Mouse (Mus musculus): Measurements from ENCODE around the gene Rnase2b. TPM values are rescaled to one million over a fixed set of nuclear protein-coding genes. Genes with fewer than 3 reads are reported as not detected.
A peak's percentile ranks its signal among the peaks of the same experiment; 100 is the strongest.
"Not testable (repeated sequence)": the region's sequence is repeated elsewhere in the genome, so short reads cannot be mapped to it uniquely, and the experiment has no call there.

Gene Rnase2b
- not detected in 2 replicates for polyA plus RNA-seq (2014; fragmentation: Nextera tagmentation; extraction: Ambion mirVana)

DNA sequence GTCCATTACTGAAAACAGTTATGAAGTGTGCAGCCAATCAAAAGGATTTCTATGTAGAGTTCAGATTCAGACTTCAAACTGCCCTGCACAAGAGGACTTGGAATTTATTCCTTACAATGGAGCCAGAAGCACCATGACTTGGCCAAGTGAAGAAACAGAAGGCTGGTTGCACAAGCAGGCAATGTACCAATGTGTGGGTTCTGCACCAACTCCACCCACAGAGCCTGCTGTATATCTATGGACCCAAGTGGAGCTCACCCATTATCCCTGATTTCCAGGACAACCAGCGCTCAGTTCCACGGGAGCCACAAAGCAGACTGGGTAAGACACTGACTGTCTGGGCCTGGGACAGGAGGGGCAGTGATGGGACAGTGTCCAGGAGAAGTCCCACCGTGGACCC lies at the start of gene Rnase2b:
TSS of gene Rnase2b (plus strand) at position 285 of the 400 bp plus-strand sequence.
- DNase-seq (ENCODE audit: low spot score); H3K27me3 ChIP-seq (ENCODE audit: control insufficient read depth, insufficient read depth, low read length); ATAC-seq (replicated peaks; ENCODE audit: insufficient number of reproducible peaks, low FRiP score, low TSS enrichment, low read depth); H3K4me3 ChIP-seq (ENCODE audit: low read depth, low read length); H3K36me3 ChIP-seq (replicated peaks; ENCODE audit: control insufficient read depth, insufficient read depth, low read depth, low read length); H3K27ac ChIP-seq (replicated peaks; ENCODE audit: low read depth, low read length); H3K9ac ChIP-seq (replicated peaks; ENCODE audit: low read length); H3K4me1 ChIP-seq (ENCODE audit: control insufficient read depth, insufficient read depth, low read length); H3K9me3 ChIP-seq (replicated peaks; ENCODE audit: control insufficient read depth, low read length); H3K4me2 ChIP-seq (ENCODE audit: low read depth, low read length): not testable (repeated sequence)
- 96% methylated on average over 3 of the region's 3 CpGs for WGBS

DNA sequence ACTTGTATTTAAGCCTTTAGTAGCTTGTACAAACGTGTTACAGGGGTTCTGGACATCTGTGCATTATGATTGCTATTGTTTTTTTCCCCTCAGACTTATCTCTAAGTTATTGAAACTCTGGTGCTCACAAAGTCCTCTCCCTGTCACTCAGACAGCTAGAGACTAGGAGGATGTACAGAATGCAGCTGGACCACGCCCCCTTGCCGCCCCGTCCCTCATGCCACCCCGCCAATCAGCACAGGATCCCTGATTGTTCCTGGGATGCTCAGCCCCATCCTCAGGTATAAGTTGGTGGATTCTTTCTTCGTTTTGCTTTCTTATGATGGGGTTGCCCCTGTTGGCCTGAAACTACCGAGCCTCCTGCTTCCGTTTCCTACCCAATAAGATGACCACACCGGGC lies 48.6 kb upstream of the Rnase2b start:
- Histone ChIP-seq H3K9me3 (replicated peaks; ENCODE audit: control insufficient read depth, low read length) (no peaks in the 10 kb centered on the region), H3K9ac (replicated peaks; ENCODE audit: low read length) (no peak overlapping the region), H3K36me3 (replicated peaks; ENCODE audit: control insufficient read depth, insufficient read depth, low read depth, low read length) (no peaks in the 10 kb centered on the region), H3K4me2 (ENCODE audit: low read depth, low read length) (no peak overlapping the region), H3K4me3 (ENCODE audit: low read depth, low read length) (no peak overlapping the region), H3K4me1 (ENCODE audit: control insufficient read depth, insufficient read depth, low read length) (no peaks in the 10 kb centered on the region), H3K27ac (replicated peaks; ENCODE audit: low read depth, low read length) (no peak overlapping the region), H3K27me3 (ENCODE audit: control insufficient read depth, insufficient read depth, low read length) (no peaks in the 10 kb centered on the region)
- no peak for ATAC-seq (replicated peaks; ENCODE audit: insufficient number of reproducible peaks, low FRiP score, low TSS enrichment, low read depth)
- no peak for DNase-seq (ENCODE audit: low spot score)
- 26% methylated on average over 9 of the region's 9 CpGs for WGBS

DNA sequence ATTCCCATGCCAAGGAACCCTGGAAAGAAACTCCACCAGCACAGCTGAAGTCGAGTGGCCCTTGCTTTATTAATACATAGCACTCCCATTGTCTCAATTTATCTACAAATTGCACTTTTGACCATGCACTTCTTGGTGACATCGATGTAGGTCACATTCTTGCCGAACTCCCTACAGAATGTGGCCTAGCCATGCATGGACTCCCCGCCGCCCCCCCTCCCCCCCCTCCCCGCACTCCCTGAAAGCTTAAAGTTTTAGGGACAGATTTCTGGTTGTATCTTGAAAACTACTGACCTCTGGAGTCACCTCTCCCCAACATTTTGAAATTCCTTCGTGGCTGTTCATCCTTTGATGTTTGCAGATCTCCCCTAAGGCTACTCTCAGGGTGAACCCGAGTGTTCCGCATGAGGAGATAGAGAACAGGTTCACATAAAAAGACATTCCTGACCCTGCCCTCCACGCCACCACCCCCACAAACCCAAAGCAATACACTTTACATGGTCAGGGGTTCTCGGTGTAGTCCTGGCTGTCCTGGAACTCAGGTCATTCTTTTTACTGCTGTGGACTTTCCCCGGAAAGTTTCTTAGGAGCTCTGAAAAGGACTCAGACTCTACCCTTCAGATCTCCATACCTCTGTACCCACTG lies 48.0 kb upstream of the Rnase2b start, which contains the start of gene Eddm3b:
TSS of gene Eddm3b (plus strand) at position 511 of the 645 bp plus-strand sequence.
- Histone ChIP-seq H3K27me3 (ENCODE audit: control insufficient read depth, insufficient read depth, low read length) (no peaks in the 10 kb centered on the region), H3K36me3 (replicated peaks; ENCODE audit: control insufficient read depth, insufficient read depth, low read depth, low read length) (no peaks in the 10 kb centered on the region), H3K4me1 (ENCODE audit: control insufficient read depth, insufficient read depth, low read length) (no peaks in the 10 kb centered on the region), H3K9ac (replicated peaks; ENCODE audit: low read length) (no peak within 1 kb of the TSS), H3K4me3 (ENCODE audit: low read depth, low read length) (no peak within 1 kb of the TSS), H3K4me2 (ENCODE audit: low read depth, low read length) (no peak within 1 kb of the TSS), H3K9me3 (replicated peaks; ENCODE audit: control insufficient read depth, low read length) (no peaks in the 10 kb centered on the region), H3K27ac (replicated peaks; ENCODE audit: low read depth, low read length) (no peak within 1 kb of the TSS)
- WGBS: 26% methylated on average over 12 of the region's 12 CpGs
- DNase-seq (ENCODE audit: low spot score) (no peak), ATAC-seq (replicated peaks; ENCODE audit: insufficient number of reproducible peaks, low FRiP score, low TSS enrichment, low read depth) (no peak)

DNA sequence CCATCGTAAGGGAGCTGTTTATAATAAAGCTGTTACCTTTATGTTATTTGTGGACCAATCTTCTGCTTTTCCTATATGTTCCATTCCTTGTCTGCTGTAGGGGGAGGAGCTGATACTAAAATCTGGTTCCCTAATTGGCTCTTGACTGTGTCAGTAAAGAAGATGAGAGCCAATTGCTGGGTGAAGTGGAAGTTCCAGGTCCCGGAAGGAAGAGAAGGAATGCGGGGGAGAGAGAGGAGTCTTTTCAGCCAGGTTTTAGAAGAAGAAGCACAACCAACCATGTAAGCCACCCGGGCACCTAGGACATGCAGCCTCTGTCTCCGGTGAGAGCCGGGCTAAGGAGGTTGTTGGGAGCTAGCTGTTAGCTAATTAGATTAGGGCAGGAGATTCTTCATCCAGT lies 36.4 kb upstream of the Rnase2b start:
- 75% methylated on average over 6 of the region's 6 CpGs for WGBS
- Histone ChIP-seq H3K36me3 (replicated peaks; ENCODE audit: control insufficient read depth, insufficient read depth, low read depth, low read length) (no peaks in the 10 kb centered on the region), H3K9me3 (replicated peaks; ENCODE audit: control insufficient read depth, low read length) (no peaks in the 10 kb centered on the region), H3K27ac (replicated peaks; ENCODE audit: low read depth, low read length) (no peak overlapping the region), H3K4me3 (ENCODE audit: low read depth, low read length) (no peak overlapping the region), H3K4me1 (ENCODE audit: control insufficient read depth, insufficient read depth, low read length) (no peaks in the 10 kb centered on the region), H3K4me2 (ENCODE audit: low read depth, low read length) (no peak overlapping the region), H3K27me3 (ENCODE audit: control insufficient read depth, insufficient read depth, low read length) (no peaks in the 10 kb centered on the region), H3K9ac (replicated peaks; ENCODE audit: low read length) (no peak overlapping the region)
- ATAC-seq (replicated peaks; ENCODE audit: insufficient number of reproducible peaks, low FRiP score, low TSS enrichment, low read depth): no peak
- no peak for DNase-seq (ENCODE audit: low spot score)

DNA sequence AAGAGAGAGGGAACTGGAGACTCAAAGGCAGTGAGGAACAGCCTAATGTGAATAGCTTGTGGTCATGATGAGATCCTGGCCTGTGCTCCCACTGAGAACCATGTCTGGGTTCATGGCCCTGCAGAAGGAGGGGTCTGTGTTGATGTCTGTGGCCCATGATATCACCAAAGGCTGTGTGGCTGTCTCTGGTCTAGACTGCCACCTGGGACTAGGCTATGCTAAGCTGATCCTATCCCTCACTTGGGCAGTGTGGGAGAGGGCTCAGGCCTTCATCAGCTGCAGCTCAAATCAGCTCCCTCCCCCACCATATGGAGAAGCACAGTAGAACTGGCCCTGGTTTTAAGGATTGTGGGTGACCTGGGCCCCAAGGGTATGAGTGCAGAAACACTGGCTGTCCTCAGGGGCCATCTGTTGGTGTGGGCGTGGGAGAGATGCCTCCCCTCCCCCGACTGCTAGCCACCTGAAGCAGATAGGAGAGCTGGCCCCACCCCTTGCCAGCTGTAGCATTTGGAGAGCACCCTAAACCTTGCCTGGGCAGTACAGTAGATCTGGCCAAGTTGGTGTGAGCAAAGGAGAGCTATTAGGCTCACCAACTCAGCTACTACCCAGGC lies 34.3 kb upstream of the Rnase2b start:
- no peak for DNase-seq (ENCODE audit: low spot score)
- Histone ChIP-seq H3K4me1 (ENCODE audit: control insufficient read depth, insufficient read depth, low read length) (no peaks in the 10 kb centered on the region), H3K27me3 (ENCODE audit: control insufficient read depth, insufficient read depth, low read length) (no peaks in the 10 kb centered on the region), H3K4me2 (ENCODE audit: low read depth, low read length) (no peak overlapping the region), H3K36me3 (replicated peaks; ENCODE audit: control insufficient read depth, insufficient read depth, low read depth, low read length) (no peaks in the 10 kb centered on the region), H3K4me3 (ENCODE audit: low read depth, low read length) (no peak overlapping the region), H3K9me3 (replicated peaks; ENCODE audit: control insufficient read depth, low read length) (no peaks in the 10 kb centered on the region), H3K9ac (replicated peaks; ENCODE audit: low read length) (no peak overlapping the region), H3K27ac (replicated peaks; ENCODE audit: low read depth, low read length) (no peak overlapping the region)
- 42% methylated on average over 2 of the region's 2 CpGs for WGBS
- 0 out of 2 replicates have a peak, but pooled peaks have one; percentile 44 for ATAC-seq (replicated peaks; ENCODE audit: insufficient number of reproducible peaks, low FRiP score, low TSS enrichment, low read depth)

DNA sequence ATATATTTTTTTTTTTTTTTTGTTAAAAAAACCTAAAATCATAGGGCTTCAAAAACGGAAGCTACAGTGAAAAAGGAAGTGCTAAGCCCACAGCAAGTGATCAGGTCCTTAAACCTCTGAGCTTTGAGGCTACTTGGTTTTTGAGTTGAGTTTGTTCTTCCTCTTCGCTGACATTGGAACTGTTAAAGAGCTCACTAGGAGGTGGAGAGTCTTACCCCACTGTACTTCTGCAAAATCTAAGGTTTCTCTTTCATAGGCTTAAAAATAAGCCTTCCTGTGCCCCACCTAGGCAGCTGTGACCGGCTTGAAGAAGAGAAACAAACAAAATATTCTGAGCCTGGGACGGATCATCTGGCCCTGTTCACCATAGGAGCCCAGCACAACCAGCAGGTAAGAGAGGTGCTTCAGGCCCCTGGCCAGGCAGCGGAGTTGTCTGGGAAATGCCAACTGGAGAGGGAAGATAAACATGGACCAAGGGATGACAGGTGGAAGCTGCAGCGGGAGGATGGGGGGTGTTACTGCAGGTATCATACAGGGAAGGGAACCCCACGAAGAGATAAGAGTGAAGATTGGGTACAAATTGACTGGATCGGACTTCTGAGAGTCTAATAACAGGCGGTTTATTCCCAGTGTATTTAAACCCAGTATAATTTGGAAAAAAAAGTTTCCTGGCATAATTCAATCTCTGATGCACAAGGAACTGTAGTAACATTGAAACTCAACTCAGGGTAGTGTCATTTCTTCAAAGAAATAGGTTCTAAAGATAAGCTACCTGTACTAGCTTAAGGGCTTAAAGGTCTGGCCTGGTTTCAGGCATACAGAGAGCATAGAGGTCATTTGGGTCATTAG lies 33.1 kb upstream of the Rnase2b start:
- Histone ChIP-seq H3K27me3 (ENCODE audit: control insufficient read depth, insufficient read depth, low read length) (no peaks in the 10 kb centered on the region), H3K9ac (replicated peaks; ENCODE audit: low read length) (no peak overlapping the region), H3K9me3 (replicated peaks; ENCODE audit: control insufficient read depth, low read length) (no peaks in the 10 kb centered on the region), H3K4me3 (ENCODE audit: low read depth, low read length) (no peak overlapping the region), H3K4me1 (ENCODE audit: control insufficient read depth, insufficient read depth, low read length) (no peaks in the 10 kb centered on the region), H3K4me2 (ENCODE audit: low read depth, low read length) (no peak overlapping the region), H3K27ac (replicated peaks; ENCODE audit: low read depth, low read length) (no peak overlapping the region), H3K36me3 (replicated peaks; ENCODE audit: control insufficient read depth, insufficient read depth, low read depth, low read length) (no peaks in the 10 kb centered on the region)
- ATAC-seq (replicated peaks; ENCODE audit: insufficient number of reproducible peaks, low FRiP score, low TSS enrichment, low read depth) (no peak), DNase-seq (ENCODE audit: low spot score) (no peak)
- 77% methylated on average over 9 of the region's 9 CpGs for WGBS

DNA sequence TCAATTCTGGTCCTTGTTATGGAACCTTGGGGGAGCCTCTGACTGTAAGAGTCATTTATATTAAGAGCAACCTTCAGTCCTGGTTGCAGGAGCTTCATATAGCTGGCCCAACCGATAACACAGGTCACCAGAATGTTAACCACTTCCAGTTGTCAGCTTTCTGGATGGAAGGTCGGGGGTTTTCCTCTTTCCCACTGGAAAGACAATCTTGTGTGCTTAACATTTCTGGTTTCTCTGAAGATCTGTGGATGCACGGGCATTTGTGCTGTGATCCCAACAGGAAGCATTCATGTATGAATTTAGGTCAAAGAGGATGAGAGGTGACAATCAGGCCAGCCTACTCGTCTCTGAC lies 32.5 kb upstream of the Rnase2b start:
- H3K36me3 ChIP-seq (replicated peaks; ENCODE audit: control insufficient read depth, insufficient read depth, low read depth, low read length): no peaks in the 10 kb centered on the region
- 59% methylated on average over 4 of the region's 4 CpGs for WGBS
- ATAC-seq (replicated peaks; ENCODE audit: insufficient number of reproducible peaks, low FRiP score, low TSS enrichment, low read depth): no peak

More for the DNA sequence above, 32.5 kb upstream of the Rnase2b start:
- Histone ChIP-seq H3K9ac (replicated peaks; ENCODE audit: low read length) (no peak overlapping the region), H3K27ac (replicated peaks; ENCODE audit: low read depth, low read length) (no peak overlapping the region), H3K4me2 (ENCODE audit: low read depth, low read length) (no peak overlapping the region), H3K4me1 (ENCODE audit: control insufficient read depth, insufficient read depth, low read length) (no peaks in the 10 kb centered on the region), H3K27me3 (ENCODE audit: control insufficient read depth, insufficient read depth, low read length) (no peaks in the 10 kb centered on the region), H3K4me3 (ENCODE audit: low read depth, low read length) (no peak overlapping the region), H3K9me3 (replicated peaks; ENCODE audit: control insufficient read depth, low read length) (no peaks in the 10 kb centered on the region)
- no peak for DNase-seq (ENCODE audit: low spot score)

Measured in embryonic facial prominence, embryonic 11.5 days (tissue).